Mouse (Mus musculus) forebrain, postnatal 0 days (tissue): ENCODE measurements at regions not wholly inside any gene's neighbourhood (a gene's known extent, or its start where the extent isn't known, plus 50 kb on each side); places are given as distances from the start of the nearest gene placed in this dataset.

Source experiments
- ATAC-seq: fragments of 200-750 bp; cut with Nextera tagmentation; 2 replicates; pipeline ENCODE4 v1.8.0; 2017; ENCODE audit warnings: mild to moderate bottlenecking, moderate library complexity
- DNase-seq: peaks from one replicate; pipeline ENCODE4 v3.0.0-alpha.2; 2015
- H3K27ac ChIP-seq: fragments of 300-500 bp; sonication (generic); 2 replicates; pipeline ENCODE4 v1.5.1; 2014; ENCODE audit warnings: low read depth, mild to moderate bottlenecking, antibody characterized with exemption, low read length, moderate library complexity, mixed read lengths
- H3K27me3 ChIP-seq: fragments of 300-500 bp; sonication (generic); 2 replicates; pipeline ENCODE4 v1.6.1; 2014; ENCODE audit warnings: mild to moderate bottlenecking, low read length, mixed read lengths; ENCODE audit not compliant: insufficient read depth
- H3K36me3 ChIP-seq: fragments of 300-500 bp; sonication (generic); 2 replicates; pipeline ENCODE4 v1.6.1; 2014; ENCODE audit warnings: mild to moderate bottlenecking, moderate library complexity; ENCODE audit not compliant: insufficient read depth
- H3K4me1 ChIP-seq: fragments of 300-500 bp; sonication (generic); 2 replicates; pipeline ENCODE4 v1.6.1; 2014; ENCODE audit warnings: antibody characterized with exemption; ENCODE audit not compliant: insufficient read depth
- H3K4me2 ChIP-seq: fragments of 300-500 bp; sonication (generic); 2 replicates; pipeline ENCODE4 v1.6.1; 2014; ENCODE audit warnings: low read depth, mild to moderate bottlenecking, moderate library complexity
- H3K4me3 ChIP-seq: fragments of 300-500 bp; sonication (generic); 2 replicates; pipeline ENCODE4 v1.5.1; 2014; ENCODE audit warnings: low read depth, low read length, mixed read lengths
- H3K9ac ChIP-seq: fragments of 300-500 bp; sonication (generic); 2 replicates; pipeline ENCODE4 v1.6.1; 2014; ENCODE audit warnings: mild to moderate bottlenecking
- H3K9me3 ChIP-seq: fragments of 300-500 bp; sonication (generic); 2 replicates; pipeline ENCODE4 v1.6.1; 2016; ENCODE audit warnings: low read length
- CTCF ChIP-seq: sonication (generic); IDR thresholded peaks from 2 replicates; pipeline ENCODE4 v1.5.1; 2016; ENCODE audit warnings: antibody characterized with exemption, control low read depth, low read depth
- WGBS: fragments of 180-500 bp; shearing (Covaris S2); extraction: QIAGEN DNeasy Blood & Tissue Kit; methylation state at CpG from one replicate; pipeline ENCODE4 v1.1.7; 2014; 5-methylcytosine and 5-hydroxymethylcytosine counted together

- H3K9me3 ChIP-seq = no peaks in the 10 kb centered on the region
- no peak overlapping the region for H3K4me3 ChIP-seq
- H3K4me2 ChIP-seq = no peak overlapping the region
- no peak overlapping the region for H3K9ac ChIP-seq
- H3K27me3 ChIP-seq = no peaks in the 10 kb centered on the region
- no peak overlapping the region for H3K27ac ChIP-seq
- DNase-seq = no peak
- WGBS = 76% methylated on average over 2 of the region's 2 CpGs
- no peaks in the 10 kb centered on the region for H3K4me1 ChIP-seq
- no peak for ATAC-seq
- no peak for TF ChIP-seq CTCF
- no peaks in the 10 kb centered on the region for H3K36me3 ChIP-seq
Observed at GRCm38 (mm10) chrX:162271189-162271588, 111.7 kb upstream of the Nhs start.

- no peak for ATAC-seq
- no peak for DNase-seq
- H3K9ac ChIP-seq = no peak overlapping the region
- no peak overlapping the region for H3K4me3 ChIP-seq
- no peaks in the 10 kb centered on the region for H3K36me3 ChIP-seq
- H3K27ac ChIP-seq = no peak overlapping the region
- TF ChIP-seq CTCF = no peak
- H3K9me3 ChIP-seq = no peaks in the 10 kb centered on the region
- no peaks in the 10 kb centered on the region for H3K27me3 ChIP-seq
- no peak overlapping the region for H3K4me2 ChIP-seq
- no peaks in the 10 kb centered on the region for H3K4me1 ChIP-seq
- 84% methylated on average over 1 of the region's 1 CpGs for WGBS
Observed at GRCm38 (mm10) chrX:162268918-162269317, 109.4 kb upstream of the Nhs start.

- no peak for TF ChIP-seq CTCF
- Histone ChIP-seq H3K4me3 (no peak overlapping the region), H3K27ac (no peak overlapping the region), H3K9ac (no peak overlapping the region), H3K36me3 (no peaks in the 10 kb centered on the region), H3K4me2 (no peak overlapping the region), H3K27me3 (no peaks in the 10 kb centered on the region), H3K9me3 (no peaks in the 10 kb centered on the region), H3K4me1 (no peaks in the 10 kb centered on the region)
- 82% methylated on average over 5 of the region's 5 CpGs for WGBS
- DNase-seq (no peak), ATAC-seq (no peak)
Observed at GRCm38 (mm10) chrX:162268112-162268511, 108.6 kb upstream of the Nhs start.

GRCm38 (mm10) chrX:162267679-162268078 is 108.1 kb upstream of the Nhs start:
- Histone ChIP-seq H3K9me3 (no peaks in the 10 kb centered on the region), H3K27me3 (no peaks in the 10 kb centered on the region), H3K4me2 (no peak overlapping the region), H3K27ac (no peak overlapping the region), H3K4me3 (no peak overlapping the region), H3K36me3 (no peaks in the 10 kb centered on the region), H3K4me1 (no peaks in the 10 kb centered on the region), H3K9ac (no peak overlapping the region)
- DNase-seq (peak; percentile 1), ATAC-seq (no peak)
- no peak for TF ChIP-seq CTCF
- 32% methylated on average over 1 of the region's 1 CpGs for WGBS

GRCm38 (mm10) chrX:162266769-162267168 is 107.2 kb upstream of the Nhs start:
- DNase-seq = peak; percentile 4
- ATAC-seq = 0 out of 2 replicates have a peak, but pooled peaks have one; percentile 29
- Histone ChIP-seq H3K4me1 (no peaks in the 10 kb centered on the region), H3K9me3 (no peaks in the 10 kb centered on the region), H3K9ac (no peak overlapping the region), H3K36me3 (no peaks in the 10 kb centered on the region), H3K4me2 (no peak overlapping the region), H3K27me3 (no peaks in the 10 kb centered on the region), H3K4me3 (no peak overlapping the region), H3K27ac (no peak overlapping the region)
- 23% methylated on average over 1 of the region's 1 CpGs for WGBS
- no peak for TF ChIP-seq CTCF

GRCm38 (mm10) chrX:162257398-162257797 is 97.9 kb upstream of the Nhs start:
- 58% methylated on average over 3 of the region's 3 CpGs for WGBS
- Histone ChIP-seq H3K4me3 (no peak overlapping the region), H3K4me1 (no peaks in the 10 kb centered on the region), H3K27ac (no peak overlapping the region), H3K9ac (no peak overlapping the region), H3K4me2 (no peak overlapping the region), H3K27me3 (no peaks in the 10 kb centered on the region), H3K36me3 (no peaks in the 10 kb centered on the region), H3K9me3 (no peaks in the 10 kb centered on the region)
- TF ChIP-seq CTCF = no peak
- ATAC-seq (peak; percentile 65), DNase-seq (peak; percentile 54)

- ATAC-seq = no peak
Observed at GRCm38 (mm10) chrX:162255873-162256272, 96.3 kb upstream of the Nhs start.

GRCm38 (mm10) chrX:162241291-162241690 is 81.8 kb upstream of the Nhs start:
- no peak overlapping the region for H3K4me2 ChIP-seq
- ATAC-seq = no peak

More at GRCm38 (mm10) chrX:162255873-162256272, 96.3 kb upstream of the Nhs start:
- Histone ChIP-seq H3K4me3 (no peak overlapping the region), H3K9me3 (no peaks in the 10 kb centered on the region), H3K27ac (no peak overlapping the region), H3K4me1 (no peaks in the 10 kb centered on the region), H3K27me3 (no peaks in the 10 kb centered on the region), H3K9ac (no peak overlapping the region), H3K4me2 (no peak overlapping the region), H3K36me3 (no peaks in the 10 kb centered on the region)
- TF ChIP-seq CTCF = no peak
- no peak for DNase-seq

More at GRCm38 (mm10) chrX:162241291-162241690, 81.8 kb upstream of the Nhs start:
- H3K9me3 ChIP-seq = no peaks in the 10 kb centered on the region
- H3K27me3 ChIP-seq = no peaks in the 10 kb centered on the region
- DNase-seq = no peak
- H3K4me3 ChIP-seq = no peak overlapping the region
- no peaks in the 10 kb centered on the region for H3K36me3 ChIP-seq
- H3K9ac ChIP-seq = no peak overlapping the region
- 50% methylated on average over 3 of the region's 3 CpGs for WGBS
- H3K4me1 ChIP-seq = no peaks in the 10 kb centered on the region
- H3K27ac ChIP-seq = no peak overlapping the region
- TF ChIP-seq CTCF = no peak
